28 mouse cellular contexts compared by ENCODE assay signal in the genomic region with DNA sequence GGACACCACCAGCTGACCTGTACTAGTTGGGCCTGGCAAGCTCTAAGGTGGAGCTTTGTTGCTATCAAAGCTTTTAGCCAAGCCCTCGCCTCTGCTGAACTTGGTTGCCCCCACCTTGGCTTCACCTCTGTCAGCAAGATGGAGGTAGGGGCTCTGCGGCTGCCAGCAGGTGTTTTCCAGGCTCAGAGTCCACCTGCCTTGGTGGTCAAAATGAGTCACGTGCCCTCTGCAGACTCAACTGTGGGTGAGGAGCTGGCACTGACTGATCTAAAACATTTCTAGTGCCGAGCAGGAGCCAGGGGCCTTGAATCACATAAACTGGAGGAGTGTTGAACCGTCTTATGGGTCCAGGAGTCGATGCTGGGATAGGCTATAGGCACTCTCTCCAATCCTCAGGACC. TPM values are rescaled to one million over a fixed set of nuclear protein-coding genes. Genes with fewer than 3 reads are reported as not detected.
DNase-seq lines count a peak whose midpoint lies in the region; ATAC-seq and TF ChIP-seq lines count a peak whose summit lies in the region.
"Had no signal": no experiment of that assay in that cellular context is flagged by ENCODE, and none has a peak within 500 bp of the region (broad histone marks: within the 10 kb centered on the region; RNA-seq: fewer than 3 reads in every experiment).

No protein-coding gene starts in this region.

- peak; percentile 40 for DNase-seq in kidney, adult 11 months
- peak; percentile 37 for DNase-seq in kidney, adult 9 months
- no peak for DNase-seq in kidney, postnatal 10 days
- no peak for DNase-seq in CH12.LX (ENCODE audit: extremely low read depth)
- no peak for DNase-seq in T-cell, adult 2 months (ENCODE audit: low spot score)
- DNase-seq: adrenal gland, adult 2 months; adrenal gland, postnatal 25 days; cerebellum, adult 11-12 months; cerebellum, adult 8-10 months; cerebellum, postnatal 10 days; cerebellum, postnatal 36 days; embryo, embryonic 11 days; gastrocnemius, postnatal 25 days; heart, adult 18-20 months; heart, postnatal 36 days had no signal

- no peaks in the 10 kb centered on the region for H3K27me3 ChIP-seq in kidney, embryonic 16.5 days (ENCODE audit: insufficient read depth, low read length)
- no peaks in the 10 kb centered on the region for H3K27me3 ChIP-seq in CH12.LX (replicated peaks)
- H3K27me3 ChIP-seq: embryonic facial prominence, embryonic 13.5 days; forebrain, embryonic 15.5 days; Patski had no signal

- no peak overlapping the region for H3K27ac ChIP-seq in kidney, embryonic 16.5 days (ENCODE audit: low read length)
- H3K27ac ChIP-seq in CH12.LX (ENCODE audit: insufficient read depth, low read depth), result no peak overlapping the region
- H3K27ac ChIP-seq: embryonic facial prominence, embryonic 10.5 days; embryonic facial prominence, embryonic 13.5 days; forebrain, embryonic 12.5 days; forebrain, embryonic 15.5 days; heart, embryonic 15.5 days; hindbrain, embryonic 10.5 days; hindbrain, embryonic 14.5 days; hindbrain, postnatal 0 days had no signal

- H3K4me1 ChIP-seq in kidney, embryonic 16.5 days (ENCODE audit: insufficient read depth, low read length), result no peaks in the 10 kb centered on the region
- H3K4me1 ChIP-seq in CH12.LX (ENCODE audit: control insufficient read depth in 1 of 2, insufficient read depth in 2 of 2), result peaks cover 2 to 6% of the 10 kb centered on the region in 2 experiments; a peak in 1 of 4 replicates
- H3K4me1 ChIP-seq: heart, embryonic 15.5 days had no signal

- in situ Hi-C loops in CH12.LX (cut with MboI; ENCODE audit: low pct_ligation_motif_present, low pct_unique_long_range_greater_than_20kb, low sequenced_read_pairs), result no loop called here

- H3K4me3 ChIP-seq in kidney, embryonic 16.5 days (ENCODE audit: low read length), result no peak overlapping the region
- no peak overlapping the region for H3K4me3 ChIP-seq in CH12.LX (replicated peaks in 1 of 3; ENCODE audit: low read depth in 2 of 3, low read length in 2 of 3, poor library complexity in 1 of 3)
- H3K4me3 ChIP-seq: embryonic facial prominence, embryonic 10.5 days; embryonic facial prominence, embryonic 13.5 days; erythroblast, embryonic 14.5 days; forebrain, embryonic 12.5 days; forebrain, embryonic 15.5 days; heart, embryonic 12.5 days; heart, embryonic 15.5 days; hindbrain, embryonic 10.5 days had no signal

- no peaks in the 10 kb centered on the region for H3K36me3 ChIP-seq in kidney, embryonic 16.5 days (ENCODE audit: insufficient read depth, low read length)
- H3K36me3 ChIP-seq in CH12.LX (replicated peaks in 1 of 2; ENCODE audit: control insufficient read depth in 1 of 2, insufficient read depth in 1 of 2, low read length in 1 of 2), result no peaks in the 10 kb centered on the region
- H3K36me3 ChIP-seq: embryonic facial prominence, embryonic 10.5 days; embryonic facial prominence, embryonic 13.5 days; forebrain, embryonic 12.5 days; forebrain, embryonic 15.5 days; G1E; heart, embryonic 12.5 days; heart, embryonic 15.5 days; hindbrain, embryonic 10.5 days had no signal

- no peak for TF ChIP-seq POLR2A in CH12.LX (IDR thresholded peaks at IDR 0.05; ENCODE audit: low read depth, low read length)

- WGBS in kidney, embryonic 16.5 days, result 85% methylated on average over 6 of the region's 6 CpGs

- H3K9ac ChIP-seq in kidney, embryonic 16.5 days (replicated peaks; ENCODE audit: low read length), result no peak overlapping the region
- no peak overlapping the region for H3K9ac ChIP-seq in CH12.LX (ENCODE audit: insufficient read depth, low read depth)
- H3K9ac ChIP-seq: embryonic facial prominence, embryonic 13.5 days; forebrain, embryonic 12.5 days; forebrain, embryonic 15.5 days; heart, embryonic 12.5 days; heart, embryonic 15.5 days; hindbrain, embryonic 14.5 days had no signal

- H3K79me2 ChIP-seq in CH12.LX (replicated peaks; ENCODE audit: control insufficient read depth, extremely low read depth, insufficient read depth, poor library complexity, severe bottlenecking), result no peaks in the 10 kb centered on the region

- TF ChIP-seq CTCF in CH12.LX (conservative IDR thresholded peaks at IDR 0.05 in 1 of 2, IDR thresholded peaks at IDR 0.05 in 1 of 2; ENCODE audit: low read depth in 2 of 2, low read length in 2 of 2), result no peak

- no peak for ATAC-seq in kidney, embryonic 16.5 days (ENCODE audit: low FRiP score, low TSS enrichment)
- ATAC-seq: forebrain, embryonic 15.5 days; hindbrain, postnatal 0 days; Patski had no signal

- no peaks in the 10 kb centered on the region for H3K9me3 ChIP-seq in kidney, embryonic 16.5 days (ENCODE audit: low read length)
- no peaks in the 10 kb centered on the region for H3K9me3 ChIP-seq in CH12.LX (replicated peaks; ENCODE audit: low read length)
- H3K9me3 ChIP-seq: embryonic facial prominence, embryonic 10.5 days; embryonic facial prominence, embryonic 13.5 days; forebrain, embryonic 12.5 days; forebrain, embryonic 15.5 days; G1E; heart, embryonic 12.5 days; heart, embryonic 15.5 days; hindbrain, embryonic 10.5 days had no signal

- TF ChIP-seq EP300 in CH12.LX (IDR thresholded peaks at IDR 0.05; ENCODE audit: low read length), result no peak

- no peak for TF ChIP-seq RAD21 in CH12.LX (IDR thresholded peaks at IDR 0.05; ENCODE audit: low read depth, low read length)

- dilution Hi-C loops in CH12.LX (cut with MboI; ENCODE audit: extremely low pct_ligation_motif_present, extremely low pct_unique_long_range_greater_than_20kb, low sequenced_read_pairs), result no loop called here

- H3K4me2 ChIP-seq in kidney, embryonic 16.5 days (replicated peaks; ENCODE audit: low read depth, low read length), result no peak overlapping the region
- no peak overlapping the region for H3K4me2 ChIP-seq in CH12.LX (ENCODE audit: insufficient read depth, low read depth, poor library complexity, severe bottlenecking)
- H3K4me2 ChIP-seq: embryonic facial prominence, embryonic 13.5 days; forebrain, embryonic 12.5 days; forebrain, embryonic 15.5 days; heart, embryonic 12.5 days; heart, embryonic 15.5 days; hindbrain, embryonic 14.5 days had no signal

TF ChIP-seq in CH12.LX, 34 proteins besides CTCF, POLR2A, EP300 and RAD21:
- TF ChIP-seq SMC3 (IDR thresholded peaks at IDR 0.05; ENCODE audit: low read depth, low read length), result no peak
- TF ChIP-seq RCOR1 (conservative IDR thresholded peaks at IDR 0.05; ENCODE audit: low read depth, low read length), result no peak
- peak; percentile 4; the same call in 1 of the 2 replicates for TF ChIP-seq USF1 (IDR thresholded peaks at IDR 0.05; ENCODE audit: low read depth, low read length)
- peak; percentile 55; the same call in 1 of the 2 replicates for TF ChIP-seq BHLHE40 (IDR thresholded peaks at IDR 0.05; ENCODE audit: low read depth, low read length)

RNA-seq across cellular contexts. Expression of a gene that starts 34.8 kb away (rescaled TPM):
- 8.2 and 9.1 TPM in 2 replicates for polyA plus RNA-seq in kidney, embryonic 16.5 days (2015; fragmentation: Nextera tagmentation; extraction: Ambion mirVana)
- total RNA-seq in CH12.LX (2012; rRNA removed) (9.0 and 10.1 TPM in 2 replicates), CH12.LX (2014; rRNA removed) (1.8 and 2.0 TPM in 2 replicates)
- 9.4 and 11.0 TPM in 2 replicates for polyA plus RNA-seq in CH12.LX (2012; ENCODE audit: insufficient read length, low read depth)

Comparison
In these comparisons a context has a peak if more than half of its experiments do, and no peak if none do; other contexts are left out.
1. DNase-seq: peak in kidney, adult 11 months (single experiment) and kidney, adult 9 months (single experiment); none in kidney, postnatal 10 days (single experiment), CH12.LX (single experiment) and T-cell, adult 2 months (single experiment).